Mouse (Mus musculus) 3T3-L1 (cell line): ENCODE results near the gene Slc2a9.

Source experiments
- DNase-seq: peaks from one replicate; pipeline ENCODE4 v3.0.0-alpha.2; 2015; ENCODE audit warnings: low read depth, low spot score

Gene Slc2a9

GRCm38 (mm10) chr5:38504116-38504515 is 1.2 kb upstream of the Slc2a9 start:
- peak; percentile 65 for DNase-seq

GRCm38 (mm10) chr5:38500043-38500442 is 2.9 kb downstream of the Slc2a9 start:
- DNase-seq = no peak

- DNase-seq = no peak
These were observed 3.6 kb downstream of the Slc2a9 start for GRCm38 (mm10) chr5:38499316-38499811.

GRCm38 (mm10) chr5:38498479-38498878 is 4.5 kb downstream of the Slc2a9 start:
- DNase-seq = no peak

GRCm38 (mm10) chr5:38496491-38497057 is 6.4 kb downstream of the Slc2a9 start:
- no peak for DNase-seq

- no peak for DNase-seq
These were observed 9.1 kb downstream of the Slc2a9 start for GRCm38 (mm10) chr5:38493890-38494289.

GRCm38 (mm10) chr5:38491763-38492162 is 11.2 kb downstream of the Slc2a9 start:
- no peak for DNase-seq

GRCm38 (mm10) chr5:38489739-38490138 is 13.2 kb downstream of the Slc2a9 start:
- DNase-seq = no peak

GRCm38 (mm10) chr5:38488673-38489615 is 14.0 kb downstream of the Slc2a9 start:
- no peak for DNase-seq

- no peak for DNase-seq
These were observed 14.9 kb downstream of the Slc2a9 start for GRCm38 (mm10) chr5:38488026-38488425.

- no peak for DNase-seq
These were observed 15.7 kb downstream of the Slc2a9 start for GRCm38 (mm10) chr5:38487247-38487646.

- no peak for DNase-seq
These were observed 17.0 kb downstream of the Slc2a9 start for GRCm38 (mm10) chr5:38485946-38486345.

- DNase-seq = no peak
These were observed 19.3 kb downstream of the Slc2a9 start for GRCm38 (mm10) chr5:38483518-38484110.

GRCm38 (mm10) chr5:38480822-38481707 is 21.9 kb downstream of the Slc2a9 start:
- DNase-seq = no peak

- DNase-seq = peak; percentile 80
These were observed 22.8 kb downstream of the Slc2a9 start for GRCm38 (mm10) chr5:38479908-38480725.

- DNase-seq = peak; percentile 59
These were observed 23.4 kb downstream of the Slc2a9 start for GRCm38 (mm10) chr5:38479545-38479907.

GRCm38 (mm10) chr5:38479027-38479426 is 23.9 kb downstream of the Slc2a9 start:
- peak; percentile 34 for DNase-seq

- DNase-seq = peak; percentile 39
These were observed 25.1 kb downstream of the Slc2a9 start for GRCm38 (mm10) chr5:38477731-38478445.

- no peak for DNase-seq
These were observed 25.9 kb downstream of the Slc2a9 start for GRCm38 (mm10) chr5:38476861-38477565.
